Mouse (Mus musculus): ENCODE measurements at regions not wholly inside any gene's neighbourhood (a gene's known extent, or its start where the extent isn't known, plus 50 kb on each side); places are given as distances from the start of the nearest gene placed in this dataset.
"Not testable (repeated sequence)": the region's sequence is repeated elsewhere in the genome, so short reads cannot be mapped to it uniquely, and the experiment has no call there.

DNA sequence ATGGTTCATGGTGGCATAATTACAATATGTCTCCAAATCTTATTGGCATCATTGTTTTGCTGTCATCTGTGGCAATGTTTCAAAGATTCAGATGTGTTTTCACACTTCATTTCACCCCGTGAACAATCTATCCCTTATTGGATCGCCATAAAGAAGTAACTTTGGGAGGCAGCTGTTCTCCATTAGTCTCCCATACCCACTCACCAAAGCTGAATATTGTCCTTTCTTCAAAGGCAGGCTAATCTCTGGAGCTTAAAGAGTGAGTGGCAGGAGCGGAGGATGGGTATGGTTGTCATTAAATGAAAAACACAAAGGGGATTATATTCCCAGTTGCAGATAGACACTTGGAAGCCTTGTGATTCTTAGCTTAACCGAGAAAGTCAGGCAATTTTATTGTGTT, 2660.3 kb upstream of the Gm12353 start:
- DNase-seq (ENCODE audit: low spot score): no peak

DNA sequence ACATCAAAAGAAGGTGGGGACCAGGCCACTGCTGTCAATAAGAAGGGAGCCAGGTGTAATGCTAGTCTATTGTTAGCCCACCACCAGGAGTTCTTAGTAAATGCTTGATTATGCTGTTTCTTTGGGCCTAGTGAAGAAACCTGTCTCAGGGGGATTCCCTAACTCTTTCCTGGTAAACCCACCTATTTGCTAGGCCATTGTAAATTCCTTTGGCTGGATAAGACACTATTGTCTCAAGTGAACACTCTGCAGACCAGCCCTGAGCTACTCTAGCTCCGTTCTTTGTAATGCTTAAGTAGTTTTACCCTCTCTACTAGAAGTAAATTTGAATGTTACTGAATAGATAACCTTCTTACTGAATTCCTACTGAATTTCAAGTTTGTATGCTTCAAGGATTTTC, 2650.7 kb upstream of the Gm12353 start:
- H3K27me3 ChIP-seq (ENCODE audit: insufficient read depth, low read length); DNase-seq (ENCODE audit: low spot score); H3K4me2 ChIP-seq (ENCODE audit: low read depth, low read length); H3K4me1 ChIP-seq (ENCODE audit: insufficient read depth, low read length); H3K4me3 ChIP-seq (ENCODE audit: low read length); H3K27ac ChIP-seq; H3K9me3 ChIP-seq (ENCODE audit: low read length); H3K36me3 ChIP-seq (ENCODE audit: insufficient read depth, low read length); ATAC-seq; H3K9ac ChIP-seq (replicated peaks; ENCODE audit: low read length): not testable (repeated sequence)
- WGBS: 66% methylated on average over 1 of the region's 1 CpGs

More for the DNA sequence above, 2660.3 kb upstream of the Gm12353 start:
- no peak overlapping the region for H3K4me2 ChIP-seq (ENCODE audit: low read depth, low read length)
- WGBS: 36% methylated on average over 4 of the region's 4 CpGs
- ATAC-seq: no peak
- H3K4me1 ChIP-seq (ENCODE audit: insufficient read depth, low read length): no peaks in the 10 kb centered on the region
- H3K4me3 ChIP-seq (ENCODE audit: low read length): no peak overlapping the region
- H3K27ac ChIP-seq: no peak overlapping the region
- H3K27me3 ChIP-seq (ENCODE audit: insufficient read depth, low read length): no peaks in the 10 kb centered on the region
- H3K9me3 ChIP-seq (ENCODE audit: low read length): no peaks in the 10 kb centered on the region
- no peaks in the 10 kb centered on the region for H3K36me3 ChIP-seq (ENCODE audit: insufficient read depth, low read length)
- no peak for TF ChIP-seq CTCF (IDR thresholded peaks at IDR 0.05; ENCODE audit: low read depth)
- no peak overlapping the region for H3K9ac ChIP-seq (replicated peaks; ENCODE audit: low read length)

DNA sequence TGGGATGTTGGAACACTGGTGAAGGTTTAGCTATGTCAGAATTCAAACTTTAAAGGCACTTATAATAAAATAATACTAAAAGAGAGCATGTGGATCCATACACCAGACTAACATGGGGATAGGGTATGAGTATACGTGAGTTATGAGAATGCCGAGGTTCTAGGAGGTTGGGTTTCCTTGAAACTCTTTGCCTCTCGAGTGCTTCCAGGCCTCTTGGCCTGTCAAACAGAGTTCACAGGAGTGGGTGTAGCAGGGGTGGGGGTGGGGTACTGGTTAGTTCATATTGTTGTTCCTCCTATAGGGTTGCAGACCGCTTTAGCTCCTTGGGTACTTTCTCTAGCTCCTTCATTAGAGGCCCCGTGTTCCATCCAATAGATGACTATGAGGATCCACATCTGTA, 2650.3 kb upstream of the Gm12353 start:
- not testable (repeated sequence) for ATAC-seq; H3K27me3 ChIP-seq (ENCODE audit: insufficient read depth, low read length); H3K4me2 ChIP-seq (ENCODE audit: low read depth, low read length); H3K9me3 ChIP-seq (ENCODE audit: low read length); H3K9ac ChIP-seq (replicated peaks; ENCODE audit: low read length); H3K4me1 ChIP-seq (ENCODE audit: insufficient read depth, low read length); H3K4me3 ChIP-seq (ENCODE audit: low read length); H3K27ac ChIP-seq; DNase-seq (ENCODE audit: low spot score); H3K36me3 ChIP-seq (ENCODE audit: insufficient read depth, low read length)
- 91% methylated on average over 5 of the region's 5 CpGs for WGBS

DNA sequence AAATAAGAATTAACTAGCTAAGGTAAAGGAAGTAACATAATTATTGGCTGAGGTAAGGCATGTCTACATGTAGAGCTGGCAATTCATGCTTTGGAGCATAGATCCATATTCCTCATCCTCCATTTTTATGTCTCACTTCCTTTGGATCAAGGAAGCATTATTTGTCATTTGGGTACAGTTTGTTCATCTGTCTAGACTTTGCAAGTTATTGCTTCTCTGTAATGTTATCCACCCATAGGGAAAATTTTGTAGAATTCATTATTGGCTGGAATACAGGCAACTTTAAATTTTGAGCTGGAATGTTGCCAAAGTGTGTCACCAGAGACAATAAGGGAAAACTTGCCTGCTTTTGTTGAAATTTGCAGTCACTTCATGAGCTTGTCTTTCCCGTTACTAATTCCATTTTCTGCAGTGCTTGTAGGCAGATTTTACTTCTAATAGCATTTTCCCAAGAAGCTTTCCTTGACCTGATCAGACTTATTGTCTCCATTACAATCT, 2623.5 kb upstream of the Gm12353 start:
- Histone ChIP-seq H3K27ac (no peak overlapping the region), H3K4me2 (ENCODE audit: low read depth, low read length) (no peak overlapping the region), H3K27me3 (ENCODE audit: insufficient read depth, low read length) (no peaks in the 10 kb centered on the region), H3K4me1 (ENCODE audit: insufficient read depth, low read length) (no peaks in the 10 kb centered on the region), H3K9me3 (ENCODE audit: low read length) (no peaks in the 10 kb centered on the region), H3K4me3 (ENCODE audit: low read length) (no peak overlapping the region), H3K9ac (replicated peaks; ENCODE audit: low read length) (no peak overlapping the region), H3K36me3 (ENCODE audit: insufficient read depth, low read length) (no peaks in the 10 kb centered on the region)
- ATAC-seq: no peak
- peak; percentile 38 for DNase-seq (ENCODE audit: low spot score)
- TF ChIP-seq CTCF (IDR thresholded peaks at IDR 0.05; ENCODE audit: low read depth): no peak
- 36% methylated on average over 1 of the region's 1 CpGs for WGBS

DNA sequence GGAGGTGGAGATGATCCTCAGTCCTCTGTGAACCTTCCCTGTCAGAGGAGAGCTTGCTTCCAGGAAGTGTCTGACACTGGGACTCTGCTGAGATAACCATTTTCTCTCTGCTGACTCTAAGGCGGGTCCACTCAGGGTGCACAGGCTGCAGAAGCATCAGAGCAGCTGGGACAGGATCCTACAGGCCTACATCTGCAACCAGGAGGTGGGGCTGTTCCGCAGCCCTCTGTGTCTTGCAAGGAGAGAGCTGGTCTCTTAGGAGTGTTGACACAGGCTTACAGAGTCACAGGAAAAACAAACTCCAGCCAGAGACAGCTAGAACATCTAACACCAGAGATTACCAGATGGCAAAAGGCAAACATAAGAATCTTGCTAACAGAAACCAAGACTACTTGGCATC, 2578.6 kb upstream of the Gm12353 start:
- Histone ChIP-seq H3K9me3 (ENCODE audit: low read length) (no peaks in the 10 kb centered on the region), H3K27ac (no peak overlapping the region), H3K4me2 (ENCODE audit: low read depth, low read length) (no peak overlapping the region), H3K27me3 (ENCODE audit: insufficient read depth, low read length) (no peaks in the 10 kb centered on the region), H3K36me3 (ENCODE audit: insufficient read depth, low read length) (no peaks in the 10 kb centered on the region), H3K4me1 (ENCODE audit: insufficient read depth, low read length) (no peaks in the 10 kb centered on the region), H3K9ac (replicated peaks; ENCODE audit: low read length) (no peak overlapping the region), H3K4me3 (ENCODE audit: low read length) (no peak overlapping the region)
- TF ChIP-seq CTCF (IDR thresholded peaks at IDR 0.05; ENCODE audit: low read depth): peak; percentile 21
- DNase-seq (ENCODE audit: low spot score) (no peak), ATAC-seq (no peak)
- WGBS: 39% methylated on average over 2 of the region's 2 CpGs
